Mouse (Mus musculus): ENCODE measurements around the gene Igsf8.

DNA sequence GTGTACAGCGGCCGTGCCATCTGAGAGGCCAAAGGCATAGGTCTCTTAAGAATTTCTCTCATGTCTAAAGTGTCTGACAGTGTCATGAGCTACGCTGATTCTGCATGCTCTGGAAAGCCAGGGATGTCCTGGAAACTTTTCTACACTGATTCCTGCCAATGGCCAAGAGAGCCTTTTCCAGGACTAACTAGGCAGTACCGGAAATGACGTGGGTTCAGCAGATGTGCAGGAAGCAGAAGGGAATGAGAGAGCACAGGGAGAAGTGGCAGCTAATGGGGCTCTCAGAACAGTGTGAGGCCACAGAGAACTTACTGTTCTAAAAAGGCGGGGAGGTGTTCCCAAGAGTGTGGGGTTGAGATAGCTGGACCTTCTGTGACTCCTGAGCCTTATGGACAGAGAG, 11.9 kb downstream of the Igsf8 start:
- TF ChIP-seq TAL1 (conservative IDR thresholded peaks at IDR 0.05; ENCODE audit: low read depth, low read length) = no peak
- no peak for TF ChIP-seq CTCF (IDR thresholded peaks at IDR 0.05; ENCODE audit: low read depth, low read length)
- TF ChIP-seq GATA1 (IDR thresholded peaks at IDR 0.05; ENCODE audit: borderline replicate concordance, low read length) = no peak

Data from G1E (cell line).